Mouse (Mus musculus) central nervous system, embryonic 11.5 days (tissue): ENCODE data around the gene Fam102a. TPM values are rescaled to one million over a fixed set of nuclear protein-coding genes. Genes with fewer than 3 reads are reported as not detected.

ENCODE experiments used
- polyA plus RNA-seq: library from polyadenylated mRNA; depleted of rRNA; stranded (reverse); fragments of >200 nt; gene quantifications from 2 replicates; pipeline ENCODE4 v1.2.3, GENCODE M21; 2012; rRNA removed

The Fam102a gene
- 9.0 and 12.9 TPM in 2 replicates for polyA plus RNA-seq

GRCm38 (mm10) chr2:32534733-32535471 is at the start of gene Fam102a:
TSS of gene Fam102a (plus strand) at chr2:32535332.

GRCm38 (mm10) chr2:32570698-32571494 is 35.8 kb downstream of the Fam102a start, which contains the start of gene Dpm2:
TSS of gene Dpm2 (plus strand) at chr2:32570858.

GRCm38 (mm10) chr2:32574497-32574896 is 39.4 kb downstream of the Fam102a start, which contains the start of gene Pip5kl1:
TSS of gene Pip5kl1 (plus strand) at chr2:32574797.

GRCm38 (mm10) chr2:32575586-32576160 is 40.5 kb downstream of the Fam102a start, which contains the start of gene 9430097D07Rik:
TSS of gene 9430097D07Rik (minus strand) at chr2:32575684.

GRCm38 (mm10) chr2:32586871-32587351 is 51.8 kb downstream of the Fam102a start, which contains the start of gene St6galnac4:
TSS of gene St6galnac4 (plus strand) at chr2:32587095.

GRCm38 (mm10) chr2:32599409-32599808 is 64.3 kb downstream of the Fam102a start, which contains the start of gene St6galnac6:
TSS of gene St6galnac6 (plus strand) at chr2:32599709.

Other genes starting within 250 kb of the Fam102a start
- 36.2 and 38.3 TPM in 2 replicates for gene Golga2, start 247.9 kb upstream of the Fam102a start, polyA plus RNA-seq
- 351 and 391 TPM in 2 replicates for gene Swi5, start 247.3 kb upstream of the Fam102a start, polyA plus RNA-seq
- gene Ciz1, start 183.0 kb upstream of the Fam102a start, polyA plus RNA-seq = 158 and 181 TPM in 2 replicates
- 53.2 and 117 TPM in 2 replicates for gene Dnm1, start 182.0 kb upstream of the Fam102a start, polyA plus RNA-seq
- 21.5 and 43.1 TPM in 2 replicates for gene 1110008P14Rik, start 153.4 kb upstream of the Fam102a start, polyA plus RNA-seq
- 0.80 and 0.90 TPM in 2 replicates for gene Lcn2, start 147.1 kb upstream of the Fam102a start, polyA plus RNA-seq
- gene Ptges2, start 139.4 kb upstream of the Fam102a start, polyA plus RNA-seq = 22.1 and 31.9 TPM in 2 replicates
- gene Naif1, start 84.9 kb upstream of the Fam102a start, polyA plus RNA-seq = 2.7 and 3.6 TPM in 2 replicates
- 23.9 and 24.1 TPM in 2 replicates for gene Slc25a25, start 83.9 kb upstream of the Fam102a start, polyA plus RNA-seq
- 56.0 and 109 TPM in 2 replicates for gene Dpm2, start 35.5 kb downstream of the Fam102a start, polyA plus RNA-seq
- 3.0 and 4.0 TPM in 2 replicates for gene Pip5kl1, start 39.5 kb downstream of the Fam102a start, polyA plus RNA-seq
- 0.17 TPM in 1 of 2 replicates, not detected in the other for gene 9430097D07Rik, start 40.4 kb downstream of the Fam102a start, polyA plus RNA-seq
- 11.2 and 17.1 TPM in 2 replicates for gene St6galnac4, start 51.8 kb downstream of the Fam102a start, polyA plus RNA-seq
- gene St6galnac6, start 64.4 kb downstream of the Fam102a start, polyA plus RNA-seq = 11.2 and 18.9 TPM in 2 replicates
- gene Ak1, start 86.4 kb downstream of the Fam102a start, polyA plus RNA-seq = 16.9 and 20.1 TPM in 2 replicates
- 12.2 and 24.3 TPM in 2 replicates for gene Eng, start 111.3 kb downstream of the Fam102a start, polyA plus RNA-seq
- 33.0 and 37.9 TPM in 2 replicates for gene Fpgs, start 168.8 kb downstream of the Fam102a start, polyA plus RNA-seq
- gene Cdk9, start 177.7 kb downstream of the Fam102a start, polyA plus RNA-seq = 172 and 189 TPM in 2 replicates
- gene Sh2d3c, start 185.7 kb downstream of the Fam102a start, polyA plus RNA-seq = 17.9 and 30.9 TPM in 2 replicates
- gene 6330409D20Rik, start 205.7 kb downstream of the Fam102a start, polyA plus RNA-seq = 1.4 and 1.5 TPM in 2 replicates
- gene Tor2a, start 221.9 kb downstream of the Fam102a start, polyA plus RNA-seq = 53.3 and 64.5 TPM in 2 replicates
- gene Ttc16, start 240.3 kb downstream of the Fam102a start, polyA plus RNA-seq = 0.54 and 0.72 TPM in 2 replicates
- 8.9 and 13.2 TPM in 2 replicates for gene Ptrh1, start 240.5 kb downstream of the Fam102a start, polyA plus RNA-seq
- gene Cfap157, start 249.1 kb downstream of the Fam102a start, polyA plus RNA-seq = 0.20 and 0.28 TPM in 2 replicates